Mouse (Mus musculus): Measurements from ENCODE around the gene Gabrd.
"Not testable (repeated sequence)": the region's sequence is repeated elsewhere in the genome, so short reads cannot be mapped to it uniquely, and the experiment has no call there.

Gene Gabrd

GRCm38 (mm10) chr4:155397511-155398221 lies at the start of gene Gabrd:
Gene Gabrd (minus strand): TSS chr4:155398112.
- DNase-seq (ENCODE audit: low read depth, low spot score), result peak; percentile 88

GRCm38 (mm10) chr4:155442808-155443207 lies 44.9 kb upstream of the Gabrd start:
- no peak for DNase-seq (ENCODE audit: low read depth, low spot score)

- no peak for DNase-seq (ENCODE audit: low read depth, low spot score)
Observed at GRCm38 (mm10) chr4:155433993-155434392, 36.1 kb upstream of the Gabrd start.

- DNase-seq (ENCODE audit: low read depth, low spot score), result peak; percentile 71
Observed at GRCm38 (mm10) chr4:155432358-155432757, 34.4 kb upstream of the Gabrd start.

- no peak for DNase-seq (ENCODE audit: low read depth, low spot score)
Observed at GRCm38 (mm10) chr4:155429202-155429601, 31.3 kb upstream of the Gabrd start.

- DNase-seq (ENCODE audit: low read depth, low spot score), result no peak
Observed at GRCm38 (mm10) chr4:155428442-155428841, 30.5 kb upstream of the Gabrd start.

GRCm38 (mm10) chr4:155426272-155426671 lies 28.4 kb upstream of the Gabrd start:
- no peak for DNase-seq (ENCODE audit: low read depth, low spot score)

GRCm38 (mm10) chr4:155423988-155424387 lies 26.1 kb upstream of the Gabrd start:
- DNase-seq (ENCODE audit: low read depth, low spot score), result peak; percentile 62

GRCm38 (mm10) chr4:155421412-155422370 lies 23.8 kb upstream of the Gabrd start:
- DNase-seq (ENCODE audit: low read depth, low spot score), result not testable (repeated sequence)

- peak; percentile 91 for DNase-seq (ENCODE audit: low read depth, low spot score)
Observed at GRCm38 (mm10) chr4:155420137-155420536, 22.2 kb upstream of the Gabrd start.

GRCm38 (mm10) chr4:155414656-155415235 lies 16.8 kb upstream of the Gabrd start:
- no peak for DNase-seq (ENCODE audit: low read depth, low spot score)

- DNase-seq (ENCODE audit: low read depth, low spot score), result no peak
Observed at GRCm38 (mm10) chr4:155413641-155414335, 15.9 kb upstream of the Gabrd start.

GRCm38 (mm10) chr4:155412124-155412523 lies 14.2 kb upstream of the Gabrd start:
- no peak for DNase-seq (ENCODE audit: low read depth, low spot score)

GRCm38 (mm10) chr4:155409058-155409776 lies 11.3 kb upstream of the Gabrd start, which contains the start of gene Cfap74:
Gene Cfap74 (plus strand): TSS chr4:155409190.
- peak; percentile 96 for DNase-seq (ENCODE audit: low read depth, low spot score)

- DNase-seq (ENCODE audit: low read depth, low spot score), result no peak
Observed at GRCm38 (mm10) chr4:155408695-155409057, 10.8 kb upstream of the Gabrd start.

GRCm38 (mm10) chr4:155402489-155402888 lies 4.6 kb upstream of the Gabrd start:
- peak; percentile 73 for DNase-seq (ENCODE audit: low read depth, low spot score)

GRCm38 (mm10) chr4:155401121-155401520 lies 3.2 kb upstream of the Gabrd start:
- DNase-seq (ENCODE audit: low read depth, low spot score), result peak; percentile 91

- no peak for DNase-seq (ENCODE audit: low read depth, low spot score)
Observed at GRCm38 (mm10) chr4:155398222-155398540, 269 bp upstream of the Gabrd start.

- DNase-seq (ENCODE audit: low read depth, low spot score), result peak; percentile 98
Observed at GRCm38 (mm10) chr4:155396751-155397150, 1.2 kb downstream of the Gabrd start.

- DNase-seq (ENCODE audit: low read depth, low spot score), result peak; percentile 90
Observed at GRCm38 (mm10) chr4:155395471-155395870, 2.4 kb downstream of the Gabrd start.

GRCm38 (mm10) chr4:155387166-155387565 lies 10.7 kb downstream of the Gabrd start:
- DNase-seq (ENCODE audit: low read depth, low spot score), result peak; percentile 70
